In genomic region chr1:42232716-42233115, GRCm38 (mm10) we compare ENCODE assay signal across 14 mouse cellular contexts.
"Had no signal": no experiment of that assay in that cellular context is flagged by ENCODE, and none has a peak within 500 bp of the region (broad histone marks: within the 10 kb centered on the region; RNA-seq: fewer than 3 reads in every experiment).

No protein-coding gene starts in this region.

- DNase-seq: kidney, adult 9 months; lung, adult 2 months; lung, postnatal 36 days; spleen, adult 18-20 months; thymus, adult 18-20 months; thymus, postnatal 14 days had no signal

- H3K9me3 ChIP-seq: limb, embryonic 10.5 days; liver, embryonic 15.5 days; neural tube, embryonic 12.5 days had no signal

- H3K4me2 ChIP-seq: liver, embryonic 11.5 days; liver, embryonic 15.5 days; neural tube, embryonic 12.5 days had no signal

- H3K9ac ChIP-seq: liver, embryonic 15.5 days; neural tube, embryonic 12.5 days had no signal

- H3K36me3 ChIP-seq: limb, embryonic 10.5 days; liver, embryonic 15.5 days; neural tube, embryonic 12.5 days had no signal

- ATAC-seq: lung, postnatal 0 days had no signal

- H3K4me1 ChIP-seq: liver, embryonic 15.5 days had no signal

- H3K27me3 ChIP-seq: liver, embryonic 15.5 days; neural tube, embryonic 12.5 days had no signal

- H3K4me3 ChIP-seq: layer of hippocampus, adult 2 months; left cerebral cortex, adult 2 months; limb, embryonic 10.5 days; liver, embryonic 15.5 days; neural tube, embryonic 12.5 days had no signal

- H3K27ac ChIP-seq: kidney, postnatal 0 days; layer of hippocampus, adult 2 months; left cerebral cortex, adult 2 months; limb, embryonic 10.5 days; liver, embryonic 15.5 days; neural tube, embryonic 12.5 days had no signal
